Mouse (Mus musculus) mesoderm, embryonic 11.5 days (tissue): ENCODE data around the gene Cdkal1.
A peak's percentile ranks its signal among the peaks of the same experiment; 100 is the strongest.

Source experiments
- DNase-seq: peaks from one replicate; pipeline ENCODE4 v3.0.0-alpha.2; 2012; ENCODE audit warnings: low read depth, low spot score

Cdkal1 gene

DNA sequence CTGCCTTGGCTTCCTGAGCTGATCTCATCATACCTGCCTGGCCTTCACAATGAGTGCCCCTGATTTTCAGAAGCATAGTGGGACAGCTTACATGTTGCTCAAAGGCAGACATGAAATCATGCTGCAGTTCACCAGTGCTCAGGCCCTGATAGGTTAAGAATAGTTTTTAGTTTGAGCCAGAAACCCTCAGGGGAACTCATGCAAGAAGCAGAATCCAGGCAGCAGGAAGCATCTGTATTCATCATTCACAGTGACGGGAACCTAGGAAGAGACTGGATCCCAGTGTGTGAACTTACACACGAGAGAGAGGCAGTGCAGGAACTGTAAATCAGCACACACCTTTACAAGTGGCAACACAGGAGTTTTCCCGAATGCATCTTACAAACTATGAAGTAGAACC lies 441.0 kb downstream of the Cdkal1 start:
- no peak for DNase-seq

DNA sequence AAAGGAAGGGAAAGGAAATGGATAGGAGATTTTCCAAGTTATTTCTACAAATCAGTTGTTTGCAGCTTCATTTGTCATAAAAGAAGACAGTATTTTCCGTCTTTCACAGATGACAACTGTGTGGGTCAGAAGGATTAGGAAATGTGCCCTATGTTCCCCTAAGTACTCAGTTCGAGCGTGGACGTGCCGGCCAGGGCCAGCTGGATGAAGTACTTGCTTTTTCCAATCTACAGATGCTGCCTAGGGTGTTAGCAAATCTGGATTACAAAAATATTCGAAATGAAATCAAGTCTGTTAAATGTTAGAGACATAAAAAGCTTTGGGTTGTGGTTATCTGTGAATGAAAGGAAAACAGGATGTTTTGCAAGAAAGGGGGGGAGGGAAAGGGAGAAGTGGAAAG lies 444.3 kb downstream of the Cdkal1 start:
- DNase-seq: no peak

DNA sequence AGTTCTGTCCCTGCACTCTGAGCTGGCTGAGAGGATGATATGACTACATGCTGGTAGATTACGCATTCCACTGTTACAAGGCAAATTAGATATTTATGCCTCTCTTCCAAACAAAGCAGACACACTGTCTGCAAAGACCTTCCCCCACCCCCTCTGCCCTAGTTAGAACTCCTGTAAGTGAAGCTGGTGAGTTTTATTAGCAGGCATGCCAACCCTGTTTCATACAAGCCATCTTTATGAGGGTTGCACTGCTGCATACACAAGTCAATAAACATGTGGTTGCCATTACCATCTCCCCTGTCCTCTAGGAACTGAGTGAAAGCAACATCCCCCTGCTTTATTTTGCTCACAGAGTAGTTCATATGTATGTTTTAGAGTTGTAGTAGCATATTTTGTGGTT lies 447.9 kb downstream of the Cdkal1 start:
- DNase-seq: no peak

DNA sequence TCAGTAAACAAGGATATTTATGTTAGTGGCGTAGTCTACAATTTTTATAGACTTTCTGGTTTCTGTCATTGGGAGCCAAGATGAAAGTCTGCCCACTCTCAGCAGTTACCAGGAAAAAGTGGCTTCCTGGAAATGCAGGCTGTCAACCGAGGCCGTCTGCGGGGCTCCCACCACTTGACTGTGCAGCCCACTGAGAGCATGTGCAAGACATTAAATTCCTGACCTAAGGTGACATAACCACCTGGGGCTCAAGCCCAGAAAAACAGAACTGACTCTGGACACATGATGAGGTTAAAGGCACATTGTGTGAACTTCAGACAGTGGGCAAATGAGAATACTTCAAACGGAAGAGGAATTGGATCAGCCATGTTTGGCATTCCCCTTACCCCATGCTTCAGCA lies 450.2 kb downstream of the Cdkal1 start:
- DNase-seq: no peak

DNA sequence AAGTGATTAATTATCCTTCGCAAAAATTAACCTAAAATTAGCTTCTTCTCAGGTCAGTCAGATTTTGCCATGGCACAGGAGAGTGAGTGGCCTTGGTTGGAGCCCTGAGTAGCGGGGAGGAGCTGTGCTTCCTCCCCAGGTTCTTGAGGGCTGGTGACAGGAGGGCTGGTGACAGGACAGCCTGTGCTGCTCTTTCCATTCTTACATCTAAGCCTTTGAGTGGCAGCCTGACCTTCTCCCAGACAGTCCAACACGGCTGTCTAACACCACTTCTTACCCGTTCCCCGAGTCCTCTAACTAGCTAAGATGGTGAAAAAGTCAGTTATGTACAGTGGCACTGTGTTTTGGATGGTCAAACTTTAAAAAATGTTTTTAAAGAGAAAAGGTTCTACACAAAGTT lies 452.3 kb downstream of the Cdkal1 start:
- no peak for DNase-seq

DNA sequence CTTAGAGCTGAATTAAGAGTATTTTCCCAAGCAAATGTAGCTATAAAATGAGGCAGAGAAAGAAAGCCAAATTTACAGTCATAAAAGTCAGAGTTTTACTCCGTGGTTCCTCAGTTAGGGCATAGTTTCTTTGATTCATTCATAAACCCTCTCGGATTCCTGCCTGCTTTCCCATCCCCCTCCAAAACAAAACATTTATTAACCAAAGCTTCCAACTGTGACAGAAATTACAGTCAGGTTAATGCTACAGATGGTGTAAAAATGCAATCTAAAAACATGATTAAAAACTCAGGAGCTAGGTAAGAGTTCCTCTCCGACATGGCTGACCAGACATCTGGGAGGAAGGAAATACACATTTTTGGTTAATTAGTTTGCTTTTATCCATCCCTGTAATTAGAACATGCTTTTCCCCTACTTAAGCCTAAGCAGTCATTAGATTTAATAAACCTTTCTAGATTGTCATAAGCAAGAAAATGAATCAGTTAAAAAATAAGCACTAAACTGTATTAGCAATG lies 452.9 kb downstream of the Cdkal1 start:
- no peak for DNase-seq

DNA sequence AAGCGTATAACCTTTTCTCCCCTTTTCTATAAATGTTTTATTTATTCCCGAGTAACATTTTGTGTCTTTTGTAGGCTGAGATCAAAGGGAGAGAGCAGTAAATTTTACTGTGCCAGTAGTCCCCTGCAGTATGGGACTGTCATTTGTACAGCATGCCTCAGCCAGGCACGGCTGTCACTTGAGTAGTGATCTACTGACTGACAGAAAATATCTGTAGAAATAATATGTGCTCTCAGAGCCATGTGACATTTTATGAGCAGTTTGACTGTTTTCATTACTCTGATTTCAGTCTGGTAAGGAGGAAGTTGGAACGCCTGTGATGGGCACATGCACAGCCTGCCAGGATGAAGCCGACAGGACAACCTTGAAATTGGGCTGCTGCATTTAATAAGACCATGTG lies 455.6 kb downstream of the Cdkal1 start:
- no peak for DNase-seq

DNA sequence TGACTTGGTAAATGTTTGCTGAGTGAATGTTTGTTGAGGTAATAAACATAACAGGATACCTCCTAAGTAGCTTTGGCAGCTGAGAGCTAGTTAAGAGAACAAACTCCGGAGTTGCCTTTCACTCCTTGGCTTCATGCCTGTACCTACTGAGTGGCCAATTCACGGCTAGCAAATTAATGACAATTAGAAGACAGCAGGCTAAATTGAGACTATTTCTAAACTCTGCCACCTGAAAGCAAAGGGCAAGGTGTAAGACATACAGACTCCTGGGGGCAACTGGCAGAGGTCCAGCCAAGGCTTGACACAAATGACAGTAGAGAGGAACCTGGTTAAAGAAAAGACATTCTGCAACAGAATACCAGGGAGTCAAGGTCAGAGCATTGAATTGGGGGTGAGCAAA lies 457.0 kb downstream of the Cdkal1 start:
- DNase-seq: no peak

DNA sequence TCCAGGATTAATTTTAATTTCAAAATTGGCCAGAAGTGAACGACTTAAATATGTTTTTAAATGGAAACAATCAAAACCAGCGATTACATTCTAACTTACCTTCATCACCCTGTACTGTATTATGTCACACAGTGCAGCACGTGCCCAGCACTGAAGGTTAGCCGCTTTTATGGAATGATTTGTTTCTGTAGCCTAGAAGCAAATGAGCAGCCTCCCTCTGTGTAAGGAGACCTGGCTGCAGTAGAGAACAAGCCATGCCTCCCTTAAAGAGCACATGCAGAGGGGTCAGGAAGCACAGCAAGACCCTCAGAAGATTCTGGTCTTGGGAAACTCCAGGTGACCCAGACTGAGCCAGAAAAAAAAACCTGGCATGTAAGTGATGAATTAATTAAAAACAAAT lies 459.8 kb downstream of the Cdkal1 start:
- no peak for DNase-seq

DNA sequence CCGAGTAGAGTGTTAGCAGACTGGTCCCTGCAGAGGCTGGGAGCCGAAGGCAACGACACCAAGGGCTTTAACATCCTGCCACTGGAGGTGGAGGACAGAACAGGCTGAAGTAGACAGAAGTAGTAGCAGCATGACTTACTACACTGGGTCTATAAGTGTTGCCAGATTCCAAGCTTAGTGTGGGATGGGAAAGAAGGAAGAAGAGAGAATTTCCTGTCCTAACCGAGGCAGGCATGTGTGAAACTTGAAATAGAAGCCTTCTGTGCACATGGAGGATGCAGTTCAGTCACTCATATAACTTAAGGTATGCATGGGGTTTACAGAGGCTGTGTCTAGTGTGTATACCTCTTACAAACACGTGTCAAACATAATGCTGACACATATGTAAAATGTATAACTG lies 465.4 kb downstream of the Cdkal1 start:
- no peak for DNase-seq

DNA sequence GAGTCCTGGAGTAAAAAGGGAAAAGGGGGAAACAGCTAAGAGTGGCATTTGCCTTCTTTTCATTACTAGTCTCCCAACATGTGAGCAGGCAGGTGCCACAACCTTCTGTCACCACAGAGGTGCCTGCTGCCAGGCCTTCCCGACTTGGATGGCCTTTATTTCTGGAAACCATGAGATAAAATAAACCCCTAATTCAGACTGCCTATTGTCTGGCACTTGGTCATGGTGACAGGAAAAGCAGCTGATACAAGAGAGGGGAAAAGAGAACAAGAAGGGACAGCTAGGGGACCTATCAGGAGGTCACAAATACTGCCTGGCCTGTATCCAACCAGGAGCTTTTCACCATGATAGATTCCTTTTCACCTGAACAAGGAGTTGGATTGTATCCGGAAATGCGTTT lies 466.6 kb downstream of the Cdkal1 start:
- no peak for DNase-seq

DNA sequence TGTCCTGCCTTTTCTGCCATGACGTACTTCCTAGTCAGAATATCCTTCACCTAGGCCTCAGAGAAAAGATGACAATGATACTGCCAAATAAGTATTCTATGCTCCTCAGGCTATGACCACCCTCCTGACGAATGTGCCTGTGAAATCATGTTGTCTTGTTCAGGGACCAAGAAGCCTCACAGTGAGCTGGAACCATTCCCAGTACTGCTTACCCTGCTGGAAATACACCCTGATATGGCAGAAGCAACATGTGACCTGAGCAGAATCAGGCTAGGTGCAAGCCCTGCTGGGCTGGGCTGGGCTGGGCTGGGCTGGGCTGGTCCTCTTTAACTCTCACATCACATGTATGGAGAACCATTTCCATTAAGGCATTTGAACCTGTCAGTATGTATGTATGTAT lies 477.9 kb downstream of the Cdkal1 start:
- no peak for DNase-seq

DNA sequence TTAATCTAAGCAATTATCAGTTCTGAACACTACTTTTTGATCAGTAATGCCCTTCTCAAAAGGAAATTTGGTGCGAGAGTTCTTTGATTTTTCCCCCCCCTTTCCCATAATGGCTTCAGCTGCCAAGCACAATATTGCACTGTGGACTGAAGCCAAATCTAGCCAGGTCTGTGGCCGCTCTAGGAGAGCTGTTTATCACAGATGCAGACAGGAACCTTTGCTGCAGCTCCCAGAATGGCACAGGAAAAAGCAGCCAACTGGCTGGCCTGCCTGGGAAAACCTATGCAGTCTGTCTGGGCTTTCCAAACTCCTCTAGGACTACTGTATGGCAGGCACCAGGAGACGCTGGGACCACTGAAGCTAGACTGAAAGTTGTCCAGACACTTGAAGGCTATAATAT lies 483.6 kb downstream of the Cdkal1 start:
- no peak for DNase-seq

DNA sequence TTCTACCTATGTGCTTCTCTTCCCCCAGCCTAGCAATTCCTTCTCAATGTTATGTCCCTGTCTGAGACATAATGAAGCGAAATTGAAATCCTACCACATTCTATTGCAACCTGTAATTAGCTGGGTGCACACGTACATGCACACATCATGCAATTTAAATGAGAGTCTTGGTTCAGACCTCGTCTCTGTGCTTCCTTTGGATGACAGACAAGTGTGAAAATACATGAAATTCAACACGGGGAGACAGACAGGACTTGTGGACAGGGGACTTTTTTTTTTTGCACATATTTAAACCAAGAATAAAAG lies 484.1 kb downstream of the Cdkal1 start:
- no peak for DNase-seq

DNA sequence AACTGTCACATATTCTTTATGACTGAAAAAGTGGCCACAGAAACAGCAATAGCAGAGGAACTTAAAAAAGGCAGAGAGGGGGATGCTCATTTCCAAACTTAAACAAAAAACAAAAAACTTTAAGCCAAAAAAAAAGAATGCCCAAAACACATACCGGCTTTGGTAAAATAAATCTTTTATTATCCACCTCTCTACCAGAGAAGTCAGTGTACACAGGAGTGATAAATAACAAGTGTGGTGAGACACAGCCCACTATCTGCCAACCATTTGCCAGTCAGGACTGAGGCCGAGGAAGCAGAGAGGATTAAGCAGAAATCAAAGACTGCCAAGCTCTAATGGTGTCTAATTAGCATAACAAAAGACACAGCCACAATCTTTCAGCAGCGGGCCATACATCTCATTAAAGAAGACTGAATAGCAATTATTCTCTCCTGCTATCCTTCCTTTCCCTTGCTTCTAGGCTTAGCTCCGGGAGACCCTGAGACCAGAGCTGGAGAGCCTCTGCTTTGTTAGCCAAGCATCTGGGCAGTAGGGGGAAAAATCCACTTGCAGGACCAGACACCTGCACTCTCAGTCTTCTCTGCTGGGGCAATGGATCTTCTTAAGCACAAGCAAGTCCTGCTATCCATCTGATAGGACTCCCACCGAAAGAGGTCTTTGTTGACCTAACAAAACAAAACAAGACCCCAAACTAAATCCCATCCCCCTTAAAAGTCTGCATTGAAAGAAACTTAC lies 484.6 kb downstream of the Cdkal1 start:
- peak; percentile 65 for DNase-seq

DNA sequence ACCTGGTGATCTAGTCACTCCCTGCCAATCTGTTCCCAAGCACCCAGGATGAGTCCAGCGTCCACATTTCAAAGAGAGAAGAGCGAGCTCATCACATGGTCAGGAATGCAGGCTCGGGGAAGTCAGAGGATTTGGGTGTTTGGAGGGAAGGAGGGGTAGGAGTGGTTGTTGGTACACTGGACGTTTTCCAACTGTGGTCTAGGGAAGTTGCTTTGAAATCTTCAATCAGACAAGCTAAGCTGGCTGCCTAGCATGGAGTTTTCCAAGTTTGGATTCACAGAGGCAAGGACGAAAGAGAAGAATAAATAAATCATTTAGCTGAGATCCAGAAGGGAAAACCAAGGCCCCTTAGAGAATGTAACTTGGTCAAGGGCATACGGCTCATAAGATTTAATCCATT lies 486.7 kb downstream of the Cdkal1 start:
- DNase-seq: no peak

DNA sequence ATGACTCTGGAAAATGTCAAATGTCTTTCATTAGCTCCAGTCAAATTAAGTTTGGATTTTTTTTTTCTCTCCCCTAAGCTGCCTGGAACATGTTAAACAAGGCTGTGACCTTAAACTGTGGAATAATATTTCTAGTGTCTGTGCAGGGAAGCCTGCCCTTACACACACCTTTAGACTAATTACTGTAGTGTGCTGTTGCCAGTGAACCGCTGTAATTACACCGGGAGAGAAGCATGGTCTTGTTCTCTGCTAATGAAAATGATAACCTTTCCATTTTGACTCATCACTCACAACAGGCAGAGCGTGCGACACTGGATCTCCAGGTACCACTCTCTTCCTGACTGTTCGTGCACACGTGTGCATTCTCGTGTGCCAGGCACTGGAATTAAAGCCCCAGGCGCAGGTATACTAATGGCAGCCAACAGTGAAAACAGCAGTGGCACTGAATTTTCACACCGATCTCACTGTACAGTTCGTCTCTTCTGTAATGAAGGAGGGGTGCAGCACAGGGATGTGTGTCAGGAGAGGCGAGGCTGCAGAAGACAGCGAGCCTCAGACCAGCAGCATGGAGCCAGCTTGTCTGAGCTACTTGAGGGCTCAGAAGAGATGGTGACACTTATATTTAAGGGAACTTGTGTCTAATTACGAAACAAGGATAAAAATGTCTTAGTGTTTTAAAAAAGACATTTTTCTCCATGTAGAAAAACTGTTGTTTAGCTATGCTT lies 490.4 kb downstream of the Cdkal1 start:
- no peak for DNase-seq

DNA sequence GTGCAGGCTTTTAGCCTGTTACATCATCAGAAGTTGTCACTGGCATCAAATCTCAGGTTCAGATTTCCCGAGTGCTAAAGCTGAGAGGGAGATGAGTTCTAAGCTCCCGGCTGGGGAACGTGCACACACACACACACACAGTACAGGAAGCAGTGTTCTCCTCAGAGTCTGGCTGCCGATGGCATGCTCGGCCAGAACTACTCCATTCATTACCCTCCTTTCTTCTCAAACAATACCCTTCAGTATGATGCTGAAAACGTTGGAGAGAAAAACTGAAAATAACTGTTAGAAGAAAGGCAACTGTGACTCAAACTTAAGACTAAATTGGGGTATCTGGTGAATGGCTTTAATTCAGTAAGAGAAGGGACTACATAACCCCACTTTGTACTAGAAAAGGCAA lies 491.5 kb downstream of the Cdkal1 start:
- no peak for DNase-seq

DNA sequence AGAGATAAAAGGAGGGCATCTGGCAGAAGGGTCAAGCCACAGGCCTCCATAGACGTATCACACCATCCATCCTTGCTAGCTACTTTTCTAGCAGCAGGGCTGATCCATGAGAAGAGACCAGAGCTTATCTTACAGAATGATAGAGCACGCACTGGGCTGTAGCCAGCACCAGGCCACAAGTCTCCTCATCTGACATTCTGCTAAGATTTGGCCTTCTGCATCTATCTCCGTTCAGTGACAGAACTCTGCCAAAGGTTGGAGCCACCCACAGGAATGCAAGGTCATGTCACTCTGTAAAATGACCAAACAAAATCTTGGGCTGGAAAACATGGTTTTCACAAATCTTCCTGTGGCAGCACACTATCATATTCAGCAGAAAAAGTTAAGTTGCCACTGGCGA lies 493.6 kb downstream of the Cdkal1 start:
- no peak for DNase-seq

DNA sequence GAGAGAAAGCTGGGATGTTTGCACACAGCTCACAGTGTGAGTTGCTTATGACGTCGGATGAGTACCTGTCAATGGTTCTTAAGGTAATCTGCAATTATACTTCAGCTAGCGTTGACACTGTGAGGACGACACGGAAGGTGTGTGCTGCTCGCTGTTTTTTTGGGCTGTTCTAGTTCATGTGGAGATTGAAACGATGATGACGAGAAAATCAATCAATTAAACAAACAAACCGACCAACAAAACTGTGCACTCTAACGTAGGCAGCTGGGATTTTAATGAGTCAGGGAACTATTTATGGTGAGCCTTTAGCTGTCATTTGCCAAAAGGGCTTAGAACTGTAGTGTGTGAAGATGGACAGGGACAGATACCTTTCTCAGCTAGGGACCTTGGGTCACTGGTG lies 494.6 kb downstream of the Cdkal1 start:
- DNase-seq: no peak

DNA sequence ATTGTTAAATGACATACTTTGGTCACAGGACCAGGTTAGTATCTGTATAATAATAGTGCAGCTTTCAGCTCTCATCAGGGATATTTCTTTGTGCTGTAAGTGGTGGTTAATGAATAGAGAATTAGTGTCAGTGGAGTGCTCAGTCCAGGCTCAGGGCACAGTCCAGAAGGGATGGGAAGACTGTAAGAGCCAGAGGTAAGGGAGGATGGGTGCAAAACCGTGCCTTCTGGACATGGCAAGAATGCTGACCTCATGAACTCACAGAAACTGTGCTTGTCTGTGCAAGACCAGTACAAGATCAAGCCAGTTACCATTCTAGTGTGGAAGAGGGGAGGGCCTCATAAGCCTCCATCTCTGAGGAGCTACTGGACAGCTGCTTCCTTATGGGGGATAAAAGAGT lies 496.1 kb downstream of the Cdkal1 start:
- DNase-seq: no peak

DNA sequence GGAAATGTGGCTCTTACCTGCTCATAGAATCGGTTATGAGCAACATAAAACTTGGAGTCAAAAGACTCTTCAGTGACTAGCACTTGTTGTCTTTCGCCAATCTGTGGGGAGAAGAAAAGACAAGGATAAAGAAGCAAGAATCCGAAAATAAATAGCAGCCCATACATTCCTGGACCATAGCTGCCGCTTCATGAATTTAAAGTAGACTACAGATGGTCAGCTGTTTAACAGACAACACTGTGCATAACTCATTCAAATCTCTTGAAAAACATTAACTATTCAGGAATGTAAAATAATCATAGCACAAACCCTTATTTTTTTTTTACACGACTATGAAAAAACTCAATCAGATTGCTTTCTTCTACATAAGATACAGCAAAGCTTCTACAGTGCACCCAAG lies 498.0 kb downstream of the Cdkal1 start:
- no peak for DNase-seq

DNA sequence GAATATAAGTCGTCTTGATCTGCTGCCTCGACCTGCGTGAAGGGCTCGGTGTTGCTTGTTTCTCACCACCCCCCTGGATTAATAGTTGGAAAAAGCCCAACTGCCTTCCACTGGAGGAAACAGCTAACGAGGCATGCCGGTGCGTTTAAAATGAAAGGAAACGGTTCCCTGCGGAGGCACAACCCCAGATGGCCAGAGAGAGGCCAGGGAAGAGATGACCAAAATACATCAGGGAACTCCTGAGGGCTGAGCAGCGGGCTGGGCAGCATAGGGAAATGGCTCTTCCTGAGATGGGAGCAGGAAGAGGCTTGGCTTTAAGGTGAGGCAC lies 499.4 kb downstream of the Cdkal1 start:
- peak; percentile 39 for DNase-seq
